Mouse (Mus musculus) ES-E14 (cell line): ENCODE results near the gene Itgb7.

Source experiments
- CHD2 ChIP-seq: IDR thresholded peaks from 2 replicates; pipeline ENCODE4 v1.6.1; 2014; ENCODE audit warnings: mild to moderate bottlenecking, low read depth, low read length, inconsistent platforms
- MAFK ChIP-seq: IDR thresholded peaks from 2 replicates; pipeline ENCODE4 v1.6.1; 2014; ENCODE audit warnings: mild to moderate bottlenecking, low read depth, low read length, inconsistent platforms; ENCODE audit not compliant: insufficient read depth
- ZC3H11A ChIP-seq: IDR thresholded peaks from 2 replicates; pipeline ENCODE4 v1.6.1; 2012; ENCODE audit warnings: low read depth, mild to moderate bottlenecking, inconsistent platforms, low read length, borderline replicate concordance

- TF ChIP-seq CHD2 (no peak), MAFK (no peak), ZC3H11A (no peak)
These were observed 24.0 kb upstream of the Itgb7 start for GRCm38 (mm10) chr15:102255547-102256255.
